Mouse (Mus musculus): ENCODE measurements at regions not wholly inside any gene's neighbourhood (a gene's known extent, or its start where the extent isn't known, plus 50 kb on each side); places are given as distances from the start of the nearest gene placed in this dataset.

GRCm38 (mm10) chr16:51169294-51169693, 578.3 kb upstream of the Ccdc54 start:
- H3K27me3 ChIP-seq = no peaks in the 10 kb centered on the region
- ATAC-seq (no peak), DNase-seq (ENCODE audit: low read depth, low spot score) (no peak)
- CTCF ChIA-PET = no interaction called here
- POLR2A ChIA-PET = no interaction called here
- in situ Hi-C loops (cut with MboI; ENCODE audit: low pct_unique_long_range_greater_than_20kb) = no loop called here
- TF ChIP-seq CTCF (IDR thresholded peaks at IDR 0.05) = peak; percentile 30

GRCm38 (mm10) chr16:51160768-51161167, 569.8 kb upstream of the Ccdc54 start:
- no peaks in the 10 kb centered on the region for H3K27me3 ChIP-seq
- TF ChIP-seq CTCF (IDR thresholded peaks at IDR 0.05) = no peak
- ATAC-seq (no peak), DNase-seq (ENCODE audit: low read depth, low spot score) (no peak)
- CTCF ChIA-PET = no interaction called here
- in situ Hi-C loops (cut with MboI; ENCODE audit: low pct_unique_long_range_greater_than_20kb) = no loop called here
- POLR2A ChIA-PET = no interaction called here

- DNase-seq (ENCODE audit: low read depth, low spot score) (no peak), ATAC-seq (no peak)
- POLR2A ChIA-PET = no interaction called here
- no peaks in the 10 kb centered on the region for H3K27me3 ChIP-seq
- CTCF ChIA-PET = no interaction called here
- TF ChIP-seq CTCF (IDR thresholded peaks at IDR 0.05) = no peak
- in situ Hi-C loops (cut with MboI; ENCODE audit: low pct_unique_long_range_greater_than_20kb) = no loop called here
Observed at GRCm38 (mm10) chr16:51138575-51138974, 547.6 kb upstream of the Ccdc54 start.

GRCm38 (mm10) chr16:51119835-51120234, 528.9 kb upstream of the Ccdc54 start:
- in situ Hi-C loops (cut with MboI; ENCODE audit: low pct_unique_long_range_greater_than_20kb) = no loop called here
- H3K27me3 ChIP-seq = peaks cover 4% of the 10 kb centered on the region
- CTCF ChIA-PET = no interaction called here
- ATAC-seq (no peak), DNase-seq (ENCODE audit: low read depth, low spot score) (no peak)
- TF ChIP-seq CTCF (IDR thresholded peaks at IDR 0.05) = no peak
- POLR2A ChIA-PET = no interaction called here

- H3K27me3 ChIP-seq = peaks cover 4% of the 10 kb centered on the region
- TF ChIP-seq CTCF (IDR thresholded peaks at IDR 0.05) = no peak
- POLR2A ChIA-PET = no interaction called here
- DNase-seq (ENCODE audit: low read depth, low spot score) (no peak), ATAC-seq (no peak)
- CTCF ChIA-PET = no interaction called here
- in situ Hi-C loops (cut with MboI; ENCODE audit: low pct_unique_long_range_greater_than_20kb) = no loop called here
Observed at GRCm38 (mm10) chr16:51118365-51118764, 527.4 kb upstream of the Ccdc54 start.

- in situ Hi-C loops (cut with MboI; ENCODE audit: low pct_unique_long_range_greater_than_20kb) = no loop called here
- DNase-seq (ENCODE audit: low read depth, low spot score) = no peak
- peaks cover 4% of the 10 kb centered on the region for H3K27me3 ChIP-seq
- CTCF ChIA-PET = no interaction called here
- ATAC-seq = no peak
- POLR2A ChIA-PET = no interaction called here
- TF ChIP-seq CTCF (IDR thresholded peaks at IDR 0.05) = no peak
Observed at GRCm38 (mm10) chr16:51117836-51118235, 526.9 kb upstream of the Ccdc54 start.

GRCm38 (mm10) chr16:51109864-51110263, 518.9 kb upstream of the Ccdc54 start:
- no peak for ATAC-seq
- ChIA-PET POLR2A (no interaction called here), CTCF (no interaction called here)
- TF ChIP-seq CTCF (IDR thresholded peaks at IDR 0.05) = no peak
- H3K27me3 ChIP-seq = no peaks in the 10 kb centered on the region
- no peak for DNase-seq (ENCODE audit: low read depth, low spot score)
- in situ Hi-C loops (cut with MboI; ENCODE audit: low pct_unique_long_range_greater_than_20kb) = no loop called here

- no peak for TF ChIP-seq CTCF (IDR thresholded peaks at IDR 0.05)
- H3K27me3 ChIP-seq = no peaks in the 10 kb centered on the region
- ChIA-PET POLR2A (no interaction called here), CTCF (no interaction called here)
- DNase-seq (ENCODE audit: low read depth, low spot score) (no peak), ATAC-seq (no peak)
- in situ Hi-C loops (cut with MboI; ENCODE audit: low pct_unique_long_range_greater_than_20kb) = no loop called here
Observed at GRCm38 (mm10) chr16:51107421-51107820, 516.5 kb upstream of the Ccdc54 start.

GRCm38 (mm10) chr16:51086556-51086955, 495.6 kb upstream of the Ccdc54 start:
- no peaks in the 10 kb centered on the region for H3K27me3 ChIP-seq
- no peak for DNase-seq (ENCODE audit: low read depth, low spot score)
- TF ChIP-seq CTCF (IDR thresholded peaks at IDR 0.05) = no peak
- in situ Hi-C loops (cut with MboI; ENCODE audit: low pct_unique_long_range_greater_than_20kb) = no loop called here
- ChIA-PET POLR2A (no interaction called here), CTCF (interaction anchor here (0.8 kb wide), 1 partner anchor 9 kb away, joined by 3 read pairs; no protein-coding TSS in a partner anchor)
- no peak for ATAC-seq

- no peak for TF ChIP-seq CTCF (IDR thresholded peaks at IDR 0.05)
- ChIA-PET POLR2A (no interaction called here), CTCF (interaction anchor here (1.3 kb wide), 1 partner anchor 12 kb away, joined by 4 read pairs; no protein-coding TSS in a partner anchor)
- ATAC-seq (no peak), DNase-seq (ENCODE audit: low read depth, low spot score) (no peak)
- in situ Hi-C loops (cut with MboI; ENCODE audit: low pct_unique_long_range_greater_than_20kb) = no loop called here
- no peaks in the 10 kb centered on the region for H3K27me3 ChIP-seq
Observed at GRCm38 (mm10) chr16:51080146-51080545, 489.2 kb upstream of the Ccdc54 start.

- ATAC-seq (no peak), DNase-seq (ENCODE audit: low read depth, low spot score) (no peak)
- CTCF ChIA-PET = no interaction called here
- TF ChIP-seq CTCF (IDR thresholded peaks at IDR 0.05) = no peak
- no peaks in the 10 kb centered on the region for H3K27me3 ChIP-seq
- in situ Hi-C loops (cut with MboI; ENCODE audit: low pct_unique_long_range_greater_than_20kb) = no loop called here
- POLR2A ChIA-PET = no interaction called here
Observed at GRCm38 (mm10) chr16:51048650-51049049, 457.7 kb upstream of the Ccdc54 start.

GRCm38 (mm10) chr16:51048169-51048568, 457.2 kb upstream of the Ccdc54 start:
- no peaks in the 10 kb centered on the region for H3K27me3 ChIP-seq
- DNase-seq (ENCODE audit: low read depth, low spot score) (no peak), ATAC-seq (no peak)
- TF ChIP-seq CTCF (IDR thresholded peaks at IDR 0.05) = no peak
- POLR2A ChIA-PET = no interaction called here
- in situ Hi-C loops (cut with MboI; ENCODE audit: low pct_unique_long_range_greater_than_20kb) = no loop called here
- CTCF ChIA-PET = interaction anchor here (1.0 kb wide), 1 partner anchor 29 kb away, joined by 3 read pairs; no protein-coding TSS in a partner anchor
